Mouse (Mus musculus) spleen, postnatal 0 days (tissue): ENCODE measurements around the gene Relt. TPM values are rescaled to one million over a fixed set of nuclear protein-coding genes. Genes with fewer than 3 reads are reported as not detected.

Source experiments
- polyA plus RNA-seq: library from polyadenylated mRNA; unstranded; fragments of >200 nt; fragmentation: Nextera tagmentation; extraction: Ambion mirVana; gene quantifications from 2 replicates; pipeline ENCODE4 v1.2.1, GENCODE M21; 2015

The Relt gene
- polyA plus RNA-seq: 20.1 and 22.4 TPM in 2 replicates

GRCm38 (mm10) chr7:100862828-100863638, at the start of gene Relt:
Relt (minus strand) TSS chr7:100863446.

Other genes with a start within 250 kb of the Relt start
- 0.36 and 0.38 TPM in 2 replicates for gene Plekhb1, start 201.0 kb downstream of the Relt start, polyA plus RNA-seq
- gene Fam168a, start 156.8 kb downstream of the Relt start, polyA plus RNA-seq: 12.2 and 15.1 TPM in 2 replicates
- gene Arhgef17, start 68.7 kb upstream of the Relt start, polyA plus RNA-seq: 1.9 and 2.7 TPM in 2 replicates
- gene P2ry6, start 111.2 kb upstream of the Relt start, polyA plus RNA-seq: 11.4 and 15.7 TPM in 2 replicates
- 4.8 and 5.7 TPM in 2 replicates for gene P2ry2, start 149.4 kb upstream of the Relt start, polyA plus RNA-seq
- gene Fchsd2, start 229.4 kb upstream of the Relt start, polyA plus RNA-seq: 10.6 and 13.0 TPM in 2 replicates